Mouse (Mus musculus): ENCODE results near the gene Mst1r. TPM values are rescaled to one million over a fixed set of nuclear protein-coding genes. Genes with fewer than 3 reads are reported as not detected.
A peak's percentile ranks its signal among the peaks of the same experiment; 100 is the strongest.

Gene Mst1r
- polyA plus RNA-seq, 1 experiment from 2014 or later = 0.80 TPM

GRCm38 (mm10) chr9:107955613-107956289 lies 49.1 kb downstream of the Mst1r start:
- no peak overlapping the region for H3K9ac ChIP-seq (ENCODE audit: low read depth, low read length)
- ATAC-seq (ENCODE audit: low FRiP score, low TSS enrichment) = no peak
- no peak overlapping the region for H3K27ac ChIP-seq (ENCODE audit: low read depth, low read length)
- H3K4me3 ChIP-seq (ENCODE audit: low read length) = no peak overlapping the region
- H3K9me3 ChIP-seq (ENCODE audit: control insufficient read depth, low read length) = no peaks in the 10 kb centered on the region
- H3K36me3 ChIP-seq (ENCODE audit: control insufficient read depth, insufficient read depth, low read length) = peaks cover 36% of the 10 kb centered on the region
- no peak overlapping the region for H3K4me2 ChIP-seq (replicated peaks; ENCODE audit: low read depth, low read length)
- 74% methylated on average over 6 of the region's 6 CpGs for WGBS
- no peaks in the 10 kb centered on the region for H3K27me3 ChIP-seq (ENCODE audit: control insufficient read depth, insufficient read depth, low read length)
- peaks cover 10% of the 10 kb centered on the region; the same call in 1 of the 2 replicates for H3K4me1 ChIP-seq (ENCODE audit: control insufficient read depth, insufficient read depth, low read length)

DNA sequence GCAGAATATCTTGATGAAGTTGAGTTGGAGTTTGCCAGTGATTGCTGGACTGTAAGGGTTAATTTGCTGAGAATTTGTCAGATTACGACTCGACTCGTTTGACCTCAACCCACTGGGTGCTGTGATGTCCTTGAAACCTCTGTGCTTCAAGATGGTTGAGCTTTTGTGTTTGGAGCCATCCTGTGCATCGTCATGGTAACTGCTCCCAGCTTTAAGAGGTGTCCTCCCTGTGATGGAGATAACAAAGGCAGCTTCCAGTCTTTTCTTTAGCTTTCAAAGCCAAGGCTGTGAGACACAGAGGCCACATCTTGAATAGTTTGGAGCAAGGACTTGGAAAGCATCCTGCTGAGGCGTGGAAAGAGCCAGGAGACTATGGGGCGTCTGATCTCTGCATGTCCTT lies 50.5 kb downstream of the Mst1r start:
- Histone ChIP-seq H3K36me3 (ENCODE audit: control insufficient read depth, insufficient read depth, low read length) (peaks cover 48% of the 10 kb centered on the region), H3K4me3 (ENCODE audit: low read length) (no peak overlapping the region), H3K4me2 (replicated peaks; ENCODE audit: low read depth, low read length) (no peak overlapping the region), H3K27me3 (ENCODE audit: control insufficient read depth, insufficient read depth, low read length) (no peaks in the 10 kb centered on the region), H3K27ac (ENCODE audit: low read depth, low read length) (no peak overlapping the region), H3K4me1 (ENCODE audit: control insufficient read depth, insufficient read depth, low read length) (no peaks in the 10 kb centered on the region), H3K9ac (ENCODE audit: low read depth, low read length) (no peak overlapping the region), H3K9me3 (ENCODE audit: control insufficient read depth, low read length) (no peaks in the 10 kb centered on the region)
- 68% methylated on average over 6 of the region's 6 CpGs for WGBS
- no peak for ATAC-seq (ENCODE audit: low FRiP score, low TSS enrichment)

DNA sequence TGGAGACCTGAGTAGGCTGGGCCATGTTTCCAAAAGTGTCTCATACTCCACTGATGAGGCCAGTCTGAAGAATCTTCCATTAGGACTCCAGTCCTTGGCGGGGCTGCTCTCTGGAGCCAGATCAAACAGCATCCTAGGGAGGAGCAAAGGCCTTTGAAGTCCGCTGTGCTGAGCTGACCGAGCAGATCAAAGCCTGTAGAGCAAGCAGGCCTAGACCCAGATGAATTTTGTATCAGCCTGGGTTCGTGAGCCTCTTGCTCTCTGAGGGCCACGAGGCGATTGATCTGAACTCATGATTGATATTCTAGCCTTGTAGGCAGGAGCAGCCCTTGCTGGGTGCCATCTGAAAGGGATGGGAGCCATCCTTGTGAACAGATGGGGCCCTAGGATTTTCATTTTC lies 53.2 kb downstream of the Mst1r start:
- Histone ChIP-seq H3K4me3 (ENCODE audit: low read length) (no peak overlapping the region), H3K4me2 (replicated peaks; ENCODE audit: low read depth, low read length) (no peak overlapping the region), H3K9ac (ENCODE audit: low read depth, low read length) (no peak overlapping the region), H3K27me3 (ENCODE audit: control insufficient read depth, insufficient read depth, low read length) (no peaks in the 10 kb centered on the region), H3K27ac (ENCODE audit: low read depth, low read length) (no peak overlapping the region), H3K9me3 (ENCODE audit: control insufficient read depth, low read length) (no peaks in the 10 kb centered on the region), H3K4me1 (ENCODE audit: control insufficient read depth, insufficient read depth, low read length) (no peaks in the 10 kb centered on the region), H3K36me3 (ENCODE audit: control insufficient read depth, insufficient read depth, low read length) (peaks cover 63% of the 10 kb centered on the region)
- 31% methylated on average over 6 of the region's 6 CpGs for WGBS
- no peak for ATAC-seq (ENCODE audit: low FRiP score, low TSS enrichment)

- Histone ChIP-seq H3K9ac (ENCODE audit: low read depth, low read length) (no peak overlapping the region), H3K4me1 (ENCODE audit: control insufficient read depth, insufficient read depth, low read length) (no peaks in the 10 kb centered on the region), H3K9me3 (ENCODE audit: control insufficient read depth, low read length) (no peaks in the 10 kb centered on the region), H3K27ac (ENCODE audit: low read depth, low read length) (no peak overlapping the region), H3K27me3 (ENCODE audit: control insufficient read depth, insufficient read depth, low read length) (no peaks in the 10 kb centered on the region), H3K4me2 (replicated peaks; ENCODE audit: low read depth, low read length) (no peak overlapping the region), H3K4me3 (ENCODE audit: low read length) (no peak overlapping the region), H3K36me3 (ENCODE audit: control insufficient read depth, insufficient read depth, low read length) (peaks cover 67% of the 10 kb centered on the region)
- no peak for ATAC-seq (ENCODE audit: low FRiP score, low TSS enrichment)
- WGBS = 77% methylated on average over 4 of the region's 4 CpGs
These were observed 54.3 kb downstream of the Mst1r start for GRCm38 (mm10) chr9:107960928-107961327.

DNA sequence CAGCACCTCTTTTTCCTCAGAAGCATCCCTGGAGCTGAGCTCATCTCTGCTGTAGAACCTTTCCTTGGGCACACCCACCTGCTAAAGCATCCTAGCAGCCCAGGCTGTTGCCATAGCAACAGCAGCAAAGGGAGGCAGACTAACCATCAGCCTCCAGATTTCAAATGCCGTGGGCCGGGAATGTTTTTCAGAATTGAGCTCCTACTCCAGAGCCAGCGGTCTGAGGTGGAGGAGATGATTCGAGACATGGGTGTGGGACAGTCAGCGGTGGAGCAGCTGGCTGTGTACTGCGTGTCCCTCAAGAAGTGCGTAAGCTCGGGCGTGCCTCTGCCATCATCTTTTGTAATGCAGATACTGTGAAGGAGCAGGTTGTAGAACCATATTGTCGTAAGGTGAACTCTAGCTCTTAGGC lies 54.7 kb downstream of the Mst1r start:
- Histone ChIP-seq H3K4me2 (replicated peaks; ENCODE audit: low read depth, low read length) (no peak overlapping the region), H3K9ac (ENCODE audit: low read depth, low read length) (no peak overlapping the region), H3K4me1 (ENCODE audit: control insufficient read depth, insufficient read depth, low read length) (no peaks in the 10 kb centered on the region), H3K27ac (ENCODE audit: low read depth, low read length) (no peak overlapping the region), H3K27me3 (ENCODE audit: control insufficient read depth, insufficient read depth, low read length) (no peaks in the 10 kb centered on the region), H3K36me3 (ENCODE audit: control insufficient read depth, insufficient read depth, low read length) (peaks cover 67% of the 10 kb centered on the region), H3K4me3 (ENCODE audit: low read length) (no peak overlapping the region), H3K9me3 (ENCODE audit: control insufficient read depth, low read length) (no peaks in the 10 kb centered on the region)
- WGBS = 86% methylated on average over 10 of the region's 10 CpGs
- ATAC-seq (ENCODE audit: low FRiP score, low TSS enrichment) = no peak

DNA sequence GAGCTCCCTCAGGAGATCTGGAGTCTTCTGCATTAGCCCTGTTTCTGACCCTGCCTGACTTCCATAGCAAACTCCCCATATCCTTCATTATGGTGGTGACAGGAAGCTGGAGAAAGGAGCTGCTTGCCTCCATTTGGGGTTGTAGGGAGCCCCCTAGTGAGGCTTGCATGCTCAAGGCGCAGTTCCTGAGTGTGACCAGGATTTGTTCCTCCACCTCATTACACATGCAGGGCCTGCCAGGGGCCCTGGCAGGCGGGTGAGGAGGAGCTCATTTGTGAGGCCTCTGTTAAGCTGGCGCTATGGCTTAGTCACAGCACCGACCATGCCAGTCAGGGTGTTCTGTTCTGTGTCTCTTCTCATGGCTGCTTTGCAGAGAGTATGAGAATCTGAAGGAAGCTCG lies 55.2 kb downstream of the Mst1r start:
- 59% methylated on average over 5 of the region's 5 CpGs for WGBS
- H3K9me3 ChIP-seq (ENCODE audit: control insufficient read depth, low read length) = no peaks in the 10 kb centered on the region
- H3K4me3 ChIP-seq (ENCODE audit: low read length) = no peak overlapping the region
- H3K27ac ChIP-seq (ENCODE audit: low read depth, low read length) = no peak overlapping the region
- peaks cover 63% of the 10 kb centered on the region for H3K36me3 ChIP-seq (ENCODE audit: control insufficient read depth, insufficient read depth, low read length)
- no peak for ATAC-seq (ENCODE audit: low FRiP score, low TSS enrichment)
- no peaks in the 10 kb centered on the region for H3K27me3 ChIP-seq (ENCODE audit: control insufficient read depth, insufficient read depth, low read length)
- no peak overlapping the region for H3K4me2 ChIP-seq (replicated peaks; ENCODE audit: low read depth, low read length)
- H3K9ac ChIP-seq (ENCODE audit: low read depth, low read length) = no peak overlapping the region
- no peaks in the 10 kb centered on the region for H3K4me1 ChIP-seq (ENCODE audit: control insufficient read depth, insufficient read depth, low read length)

GRCm38 (mm10) chr9:107962916-107963315 lies 56.2 kb downstream of the Mst1r start:
- Histone ChIP-seq H3K4me1 (ENCODE audit: control insufficient read depth, insufficient read depth, low read length) (no peaks in the 10 kb centered on the region), H3K4me2 (replicated peaks; ENCODE audit: low read depth, low read length) (no peak overlapping the region), H3K4me3 (ENCODE audit: low read length) (no peak overlapping the region), H3K9me3 (ENCODE audit: control insufficient read depth, low read length) (no peaks in the 10 kb centered on the region), H3K27ac (ENCODE audit: low read depth, low read length) (no peak overlapping the region), H3K9ac (ENCODE audit: low read depth, low read length) (no peak overlapping the region), H3K36me3 (ENCODE audit: control insufficient read depth, insufficient read depth, low read length) (peaks cover 54% of the 10 kb centered on the region), H3K27me3 (ENCODE audit: control insufficient read depth, insufficient read depth, low read length) (no peaks in the 10 kb centered on the region)
- no peak for ATAC-seq (ENCODE audit: low FRiP score, low TSS enrichment)
- 91% methylated on average over 9 of the region's 9 CpGs for WGBS

GRCm38 (mm10) chr9:107963700-107964099 lies 57.0 kb downstream of the Mst1r start:
- Histone ChIP-seq H3K4me3 (ENCODE audit: low read length) (no peak overlapping the region), H3K4me1 (ENCODE audit: control insufficient read depth, insufficient read depth, low read length) (no peaks in the 10 kb centered on the region), H3K9me3 (ENCODE audit: control insufficient read depth, low read length) (no peaks in the 10 kb centered on the region), H3K36me3 (ENCODE audit: control insufficient read depth, insufficient read depth, low read length) (peaks cover 51% of the 10 kb centered on the region), H3K9ac (ENCODE audit: low read depth, low read length) (no peak overlapping the region), H3K27me3 (ENCODE audit: control insufficient read depth, insufficient read depth, low read length) (no peaks in the 10 kb centered on the region), H3K27ac (ENCODE audit: low read depth, low read length) (no peak overlapping the region), H3K4me2 (replicated peaks; ENCODE audit: low read depth, low read length) (no peak overlapping the region)
- ATAC-seq (ENCODE audit: low FRiP score, low TSS enrichment) = peak; percentile 72
- WGBS = 25% methylated on average over 5 of the region's 5 CpGs

DNA sequence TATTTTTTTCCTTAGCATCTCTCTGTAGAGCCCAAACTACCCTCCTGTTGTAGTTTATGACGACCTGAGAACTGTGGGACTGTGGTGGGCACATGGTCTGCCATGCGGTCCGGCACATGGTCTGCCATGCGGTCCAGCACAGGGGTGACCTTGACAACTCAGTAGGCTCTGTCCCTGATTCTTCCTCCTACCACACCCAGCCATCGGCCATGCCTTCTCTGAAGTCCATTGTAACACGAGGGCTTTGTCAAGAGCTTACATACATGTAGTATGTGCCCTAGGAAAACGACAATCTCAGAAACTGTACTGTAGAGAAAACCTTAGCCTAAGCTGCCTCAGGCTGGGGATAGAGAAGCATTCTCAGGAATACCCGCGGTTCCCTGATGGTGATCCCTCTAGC lies 58.0 kb downstream of the Mst1r start:
- Histone ChIP-seq H3K4me2 (replicated peaks; ENCODE audit: low read depth, low read length) (no peak overlapping the region), H3K36me3 (ENCODE audit: control insufficient read depth, insufficient read depth, low read length) (peaks cover 45% of the 10 kb centered on the region), H3K4me1 (ENCODE audit: control insufficient read depth, insufficient read depth, low read length) (no peaks in the 10 kb centered on the region), H3K9ac (ENCODE audit: low read depth, low read length) (no peak overlapping the region), H3K27ac (ENCODE audit: low read depth, low read length) (no peak overlapping the region), H3K4me3 (ENCODE audit: low read length) (no peak overlapping the region), H3K27me3 (ENCODE audit: control insufficient read depth, insufficient read depth, low read length) (no peaks in the 10 kb centered on the region), H3K9me3 (ENCODE audit: control insufficient read depth, low read length) (no peaks in the 10 kb centered on the region)
- no peak for ATAC-seq (ENCODE audit: low FRiP score, low TSS enrichment)
- 96% methylated on average over 9 of the region's 9 CpGs for WGBS

Measured in kidney, embryonic 14.5 days (tissue).